ENCODE assay signal across 43 mouse cellular contexts in the genomic region with DNA sequence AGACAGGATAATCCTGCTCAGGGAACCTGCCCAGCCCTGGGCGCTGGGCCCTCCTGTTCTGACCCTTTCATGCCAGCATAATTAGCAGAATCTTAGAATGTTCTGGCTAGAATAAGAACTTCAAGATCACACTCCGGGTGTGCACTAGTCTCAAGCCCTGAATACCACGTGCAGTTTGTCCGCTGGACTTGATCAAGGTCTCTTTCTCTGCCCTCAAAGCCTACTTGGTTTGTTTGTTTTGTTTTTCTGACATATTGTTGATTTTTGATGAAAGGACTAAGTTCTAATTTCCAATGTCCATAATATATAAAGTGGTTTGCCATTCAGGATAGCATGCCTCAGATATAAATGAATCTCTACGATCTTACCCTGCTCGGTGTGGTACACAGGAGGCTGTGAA. TPM values are rescaled to one million over a fixed set of nuclear protein-coding genes. Genes with fewer than 3 reads are reported as not detected.
"Had no signal": no experiment of that assay in that cellular context is flagged by ENCODE, and none has a peak within 500 bp of the region (broad histone marks: within the 10 kb centered on the region; RNA-seq: fewer than 3 reads in every experiment).

A gene (minus strand): TSS at position 101 of the 400 bp plus-strand sequence.

- DNase-seq: heart, postnatal 10 days; heart, postnatal 14 days; heart, postnatal 36 days; heart, postnatal 4 days; kidney, adult 11 months; kidney, adult 18-20 months; kidney, adult 2 months; kidney, adult 8-10 months; kidney, adult 9 months; kidney, postnatal 10 days; kidney, postnatal 14 days; kidney, postnatal 25 days; kidney, postnatal 36 days; kidney, postnatal 4 days; layer of hippocampus, adult 9-11 months; layer of hippocampus, postnatal 36 days had no signal

- H3K36me3 ChIP-seq: heart, embryonic 10.5 days; heart, embryonic 12.5 days; heart, embryonic 13.5 days; heart, embryonic 15.5 days; hindbrain, embryonic 10.5 days; hindbrain, embryonic 12.5 days; hindbrain, embryonic 13.5 days; hindbrain, embryonic 15.5 days; intestine, embryonic 15.5 days; kidney, embryonic 15.5 days had no signal

- H3K4me2 ChIP-seq: heart, embryonic 11.5 days; heart, embryonic 12.5 days; heart, embryonic 13.5 days; heart, embryonic 15.5 days; hindbrain, embryonic 12.5 days; hindbrain, embryonic 13.5 days; hindbrain, embryonic 14.5 days; hindbrain, embryonic 15.5 days; intestine, embryonic 15.5 days; kidney, embryonic 15.5 days had no signal

- H3K4me3 ChIP-seq: heart, embryonic 10.5 days; heart, embryonic 12.5 days; heart, embryonic 13.5 days; heart, embryonic 15.5 days; hindbrain, embryonic 10.5 days; hindbrain, embryonic 12.5 days; hindbrain, embryonic 13.5 days; hindbrain, embryonic 15.5 days; intestine, embryonic 15.5 days; kidney, embryonic 15.5 days; layer of hippocampus, adult 2 months had no signal

- H3K9me3 ChIP-seq: heart, embryonic 10.5 days; heart, embryonic 12.5 days; heart, embryonic 13.5 days; heart, embryonic 15.5 days; hindbrain, embryonic 10.5 days; hindbrain, embryonic 12.5 days; hindbrain, embryonic 13.5 days; hindbrain, embryonic 15.5 days; intestine, embryonic 15.5 days; kidney, embryonic 15.5 days had no signal

- H3K4me1 ChIP-seq: heart, embryonic 10.5 days; heart, embryonic 12.5 days; heart, embryonic 15.5 days; hindbrain, embryonic 10.5 days; hindbrain, embryonic 12.5 days; hindbrain, embryonic 13.5 days; hindbrain, embryonic 15.5 days; intestine, embryonic 15.5 days; kidney, embryonic 15.5 days had no signal

- H3K27ac ChIP-seq: heart, embryonic 10.5 days; heart, embryonic 13.5 days; heart, embryonic 15.5 days; hindbrain, embryonic 10.5 days; hindbrain, embryonic 12.5 days; hindbrain, embryonic 13.5 days; hindbrain, embryonic 14.5 days; hindbrain, embryonic 15.5 days; hindbrain, postnatal 0 days; intestine, embryonic 15.5 days; kidney, embryonic 15.5 days; kidney, postnatal 0 days; layer of hippocampus, adult 2 months had no signal

- ATAC-seq: hindbrain, embryonic 16.5 days; hindbrain, postnatal 0 days; inflammation-experienced regulatory T-cells, adult 6 months; intestine, embryonic 15.5 days; intestine, embryonic 16.5 days; intestine, postnatal 0 days had no signal

- H3K27me3 ChIP-seq: heart, embryonic 12.5 days; heart, embryonic 15.5 days; hindbrain, embryonic 12.5 days; hindbrain, embryonic 15.5 days; intestine, embryonic 15.5 days; kidney, embryonic 15.5 days had no signal

- H3K9ac ChIP-seq: heart, embryonic 12.5 days; heart, embryonic 13.5 days; heart, embryonic 15.5 days; hindbrain, embryonic 12.5 days; hindbrain, embryonic 13.5 days; hindbrain, embryonic 14.5 days; hindbrain, embryonic 15.5 days; intestine, embryonic 15.5 days; kidney, embryonic 15.5 days had no signal

RNA-seq across cellular contexts. Expression of the gene that starts here (rescaled TPM):
- polyA plus RNA-seq: heart, embryonic 10.5 days; heart, embryonic 11.5 days; heart, embryonic 12.5 days; heart, embryonic 13.5 days; heart, embryonic 14.5 days; heart, embryonic 15.5 days; heart, embryonic 16.5 days; heart, postnatal 0 days; hindbrain, embryonic 11.5 days; hindbrain, embryonic 12.5 days; hindbrain, embryonic 13.5 days; hindbrain, embryonic 14.5 days; hindbrain, embryonic 15.5 days; hindbrain, embryonic 16.5 days; hindbrain, postnatal 0 days; inflammation-experienced regulatory T-cells, adult 6 months; intestine, embryonic 14.5 days; intestine, embryonic 15.5 days; intestine, embryonic 16.5 days; intestine, postnatal 0 days; kidney, adult 2 months; kidney, embryonic 14.5 days; kidney, embryonic 15.5 days; kidney, embryonic 16.5 days; kidney, postnatal 0 days; large intestine, adult 2 months had no signal
